Mouse (Mus musculus): ENCODE results near the gene Anapc1.
"Not testable (repeated sequence)": the region's sequence is repeated elsewhere in the genome, so short reads cannot be mapped to it uniquely, and the experiment has no call there.

Gene Anapc1

GRCm38 (mm10) chr2:128696426-128696825 is 9.2 kb upstream of the Anapc1 start:
- DNase-seq, result no peak

GRCm38 (mm10) chr2:128694548-128694947 is 7.4 kb upstream of the Anapc1 start:
- no peak for DNase-seq

GRCm38 (mm10) chr2:128693828-128694227 is 6.6 kb upstream of the Anapc1 start:
- not testable (repeated sequence) for DNase-seq

GRCm38 (mm10) chr2:128693236-128693635 is 6.0 kb upstream of the Anapc1 start:
- no peak for DNase-seq

DNA sequence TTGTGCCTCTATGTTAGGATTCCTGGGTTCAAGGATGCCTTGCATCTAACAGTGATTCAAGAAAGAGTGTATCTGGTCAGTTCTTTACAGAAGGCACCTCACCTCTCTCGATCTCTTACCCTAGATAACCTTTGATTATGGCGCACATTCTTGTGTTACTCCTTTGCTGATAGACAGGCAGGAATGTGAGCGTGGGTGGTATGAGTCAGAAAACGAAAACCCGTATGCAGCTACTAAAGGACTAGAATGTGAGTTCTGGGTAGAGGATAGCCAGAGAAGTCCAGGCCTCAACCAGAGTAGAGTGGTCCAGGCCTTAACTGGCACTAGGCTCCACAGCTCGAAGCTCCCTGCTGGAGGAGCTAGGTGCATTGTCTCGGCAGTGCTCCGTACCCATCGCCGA is 5.6 kb upstream of the Anapc1 start:
- no peak for DNase-seq

DNA sequence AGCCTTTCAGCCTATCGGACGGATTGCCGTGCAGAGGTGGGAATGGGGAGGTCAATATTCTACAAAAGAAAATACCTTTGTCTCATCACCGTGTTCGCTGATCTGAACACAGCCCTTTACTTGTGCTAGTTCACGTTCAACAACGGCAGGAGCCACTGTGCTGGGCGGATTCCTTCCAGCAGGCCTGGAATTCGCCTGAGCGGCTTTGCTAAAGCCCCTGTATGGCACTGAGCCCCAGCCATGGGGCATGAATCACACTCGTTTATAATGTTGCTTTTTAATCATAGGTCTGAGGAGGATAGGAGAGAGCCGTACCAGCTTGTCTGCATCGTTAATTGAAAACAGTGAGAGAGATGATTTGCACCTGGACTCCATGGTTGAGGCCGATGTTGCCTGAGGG is 5.1 kb upstream of the Anapc1 start:
- no peak for DNase-seq

DNA sequence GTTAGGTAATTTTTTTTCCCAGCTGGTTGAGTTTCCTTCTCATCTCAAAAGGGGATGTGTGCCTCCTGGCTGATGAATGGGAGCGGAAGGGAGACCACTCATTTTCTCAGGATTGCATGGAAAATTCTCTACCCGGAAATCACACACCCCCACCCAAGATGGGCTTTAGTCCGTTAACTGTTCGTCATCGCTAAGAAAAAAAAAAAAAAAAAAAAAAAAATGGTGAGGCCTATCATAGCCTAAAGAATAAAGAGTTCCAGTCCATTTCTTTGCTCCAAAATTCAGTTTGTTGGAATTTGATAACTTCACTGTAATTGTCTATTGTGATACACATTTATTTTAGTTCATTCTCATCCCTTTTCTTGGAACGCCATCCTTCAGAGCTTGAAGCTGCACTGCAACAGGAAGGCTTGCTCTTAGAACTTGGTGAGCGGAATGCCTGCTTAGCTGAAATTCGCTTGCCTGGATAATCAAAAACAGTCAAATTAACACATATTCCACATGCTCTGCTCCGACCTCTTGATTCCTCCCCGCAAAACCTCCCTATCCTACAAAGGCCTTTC is 448 bp upstream of the Anapc1 start:
- no peak for DNase-seq

GRCm38 (mm10) chr2:128680661-128681060 is 6.5 kb downstream of the Anapc1 start:
- DNase-seq, result no peak

GRCm38 (mm10) chr2:128620578-128620977 is 66.6 kb downstream of the Anapc1 start:
- no peak for DNase-seq

- no peak for DNase-seq
Observed at GRCm38 (mm10) chr2:128615366-128615765, 71.8 kb downstream of the Anapc1 start.

DNA sequence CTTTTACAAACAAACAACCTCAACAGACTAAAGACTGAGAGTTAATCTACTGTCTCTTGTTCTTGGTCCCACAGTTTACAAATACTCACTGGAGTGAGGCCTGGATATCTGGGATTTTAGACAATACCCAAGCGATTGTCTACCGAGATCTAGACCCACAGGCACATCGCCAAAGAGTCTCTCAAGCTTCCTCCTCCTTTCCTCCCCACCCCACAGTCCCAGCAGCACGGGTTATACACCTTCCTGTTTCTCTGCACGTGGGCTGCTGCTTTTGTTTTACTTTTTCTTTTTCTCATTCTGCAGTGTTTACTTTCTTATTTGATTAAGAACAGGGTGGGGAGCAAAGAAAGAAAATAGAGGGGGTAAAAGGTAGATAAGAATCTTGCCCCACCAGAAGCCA is 73.8 kb downstream of the Anapc1 start:
- no peak for DNase-seq

DNA sequence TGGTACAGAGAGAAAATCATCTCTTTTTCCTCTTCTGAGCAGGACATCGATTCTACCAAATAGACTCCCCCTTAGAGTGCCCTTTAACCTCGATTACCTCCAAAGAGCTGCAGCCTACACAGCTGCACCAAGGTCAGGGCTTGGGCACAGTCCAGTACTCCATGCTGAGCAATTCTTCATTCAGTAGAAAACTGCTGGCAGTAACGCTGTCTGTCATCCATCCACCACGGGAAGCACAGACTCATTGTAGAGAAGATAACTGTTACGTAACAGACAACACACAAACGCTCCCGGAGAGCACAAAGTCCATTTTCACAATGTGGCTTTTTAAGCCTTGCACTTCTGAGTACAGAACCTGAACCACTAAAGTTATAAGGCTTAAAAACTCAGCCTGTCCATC is 74.9 kb downstream of the Anapc1 start:
- no peak for DNase-seq

GRCm38 (mm10) chr2:128611178-128611577 is 76.0 kb downstream of the Anapc1 start:
- DNase-seq, result no peak

- DNase-seq, result no peak
Observed at GRCm38 (mm10) chr2:128609286-128609685, 77.9 kb downstream of the Anapc1 start.

DNA sequence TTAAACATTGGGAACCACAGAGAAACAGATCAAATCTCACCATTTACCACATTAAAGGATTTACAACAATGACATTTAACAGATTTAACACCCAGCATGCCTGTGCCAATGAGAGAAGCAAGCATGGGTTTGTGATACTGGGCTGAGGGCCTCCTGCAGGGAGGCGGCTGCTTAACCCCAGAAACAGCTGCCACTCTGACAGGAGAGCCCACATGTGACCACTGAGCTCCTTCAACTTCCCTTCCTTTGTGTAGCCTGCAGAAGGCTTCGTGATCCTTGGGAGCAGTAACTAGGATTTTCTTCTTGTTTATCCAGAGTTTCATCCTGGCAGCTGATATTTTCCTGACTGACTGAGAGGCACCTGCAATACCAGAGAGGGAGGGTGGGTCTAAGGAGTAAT is 85.7 kb downstream of the Anapc1 start:
- no peak for DNase-seq

DNA sequence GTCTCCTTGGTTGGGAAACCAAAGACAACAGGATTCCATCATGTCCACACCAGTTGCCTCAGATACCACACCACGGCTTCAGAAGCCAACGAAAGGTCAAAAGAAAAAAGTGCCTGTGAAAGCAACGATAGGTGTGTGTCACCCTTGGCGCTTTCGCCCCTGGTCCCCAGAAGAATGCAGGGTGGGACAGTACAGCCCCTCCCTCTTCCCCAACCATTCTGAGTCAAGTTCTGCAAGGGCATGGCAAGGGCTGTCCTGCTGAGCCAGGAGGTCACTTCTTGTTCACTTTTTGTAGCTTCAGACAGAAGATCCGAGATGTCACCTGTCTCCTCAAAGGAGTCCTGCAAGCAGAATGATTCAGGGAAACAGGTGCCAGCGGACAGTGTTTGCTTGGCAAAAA is 94.9 kb downstream of the Anapc1 start:
- no peak for DNase-seq

DNA sequence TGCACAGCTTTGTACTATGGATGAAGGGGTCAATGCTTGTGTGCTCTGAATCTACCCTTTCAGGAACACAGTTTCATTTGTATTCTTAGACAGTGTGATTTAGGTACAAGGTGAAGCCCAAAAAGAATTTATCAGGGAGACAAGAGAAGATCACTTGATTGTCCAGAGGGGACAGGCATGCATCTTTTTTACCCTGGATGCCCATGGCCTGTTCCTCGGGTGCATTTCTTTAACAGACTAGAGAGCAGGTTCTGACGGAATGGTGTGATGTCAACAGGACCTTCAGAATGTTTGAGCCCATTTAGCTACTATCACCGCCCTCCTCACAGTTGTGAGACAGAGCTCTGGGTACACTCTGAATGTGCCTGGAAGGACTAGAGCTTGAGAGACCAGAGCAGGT is 96.3 kb downstream of the Anapc1 start, which contains the start of gene Spdye4c:
Gene Spdye4c (plus strand): TSS at position 301 of the 400 bp plus-strand sequence.
- no peak for DNase-seq

DNA sequence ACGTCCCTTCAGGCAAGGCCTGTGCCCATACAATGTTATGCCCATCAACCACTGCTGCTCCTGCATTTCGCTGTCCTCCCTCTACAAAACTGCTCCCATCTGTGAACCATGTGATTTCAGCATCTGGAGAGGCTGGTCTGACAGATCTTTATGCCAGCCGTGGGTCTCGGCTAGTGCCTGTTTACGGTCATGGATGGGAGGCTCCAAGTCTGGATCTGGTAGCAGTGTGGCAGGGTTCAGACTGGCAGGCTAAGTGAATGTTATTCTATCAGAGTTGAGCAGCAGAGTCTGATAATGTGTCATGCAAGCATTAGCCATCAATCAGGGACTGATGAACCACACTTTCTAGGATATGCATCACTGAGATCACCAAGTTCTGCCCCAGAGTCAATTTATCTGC is 104.3 kb downstream of the Anapc1 start:
- no peak for DNase-seq

DNA sequence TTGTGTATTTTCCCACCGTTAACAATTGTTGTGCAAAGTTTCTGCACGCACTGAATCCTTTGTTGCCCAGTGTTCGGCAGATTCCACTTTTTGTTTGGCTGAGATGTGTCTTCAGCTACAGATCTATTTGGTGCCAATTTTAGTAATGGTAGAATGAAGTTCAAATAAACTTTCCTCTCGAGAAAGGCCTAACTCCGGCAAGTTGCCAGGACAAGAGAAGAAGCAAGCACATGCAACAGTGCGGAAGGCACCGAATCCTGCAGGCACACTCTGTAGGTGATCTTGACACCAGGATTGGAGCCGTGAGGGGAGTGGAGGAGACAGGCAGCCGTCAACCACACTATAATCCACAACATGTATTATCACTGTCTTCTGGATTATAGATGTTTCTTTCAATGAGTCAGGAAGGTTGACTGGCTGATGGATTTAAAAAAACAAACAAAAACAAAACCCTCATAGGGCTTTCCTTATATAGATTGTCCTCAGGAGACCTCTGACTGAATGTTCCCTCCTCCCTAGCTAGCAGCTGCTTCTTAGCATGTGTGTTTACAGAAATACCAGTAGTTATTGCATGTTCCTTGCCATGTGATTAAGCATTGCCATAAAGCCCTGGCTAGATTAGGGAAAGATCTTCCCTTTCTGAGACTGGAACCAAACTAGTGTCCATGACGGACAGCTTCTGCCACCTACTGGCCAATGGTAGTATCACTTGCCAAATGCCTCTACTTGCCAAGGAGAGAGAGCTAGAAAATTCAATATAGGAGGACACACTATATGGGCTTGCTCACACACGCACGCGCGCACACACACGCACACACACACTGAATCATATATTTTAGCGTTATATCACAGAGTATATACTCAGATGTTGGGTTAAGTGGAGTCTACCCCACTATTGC is 114.2 kb downstream of the Anapc1 start:
- DNase-seq, result peak; percentile 73

DNA sequence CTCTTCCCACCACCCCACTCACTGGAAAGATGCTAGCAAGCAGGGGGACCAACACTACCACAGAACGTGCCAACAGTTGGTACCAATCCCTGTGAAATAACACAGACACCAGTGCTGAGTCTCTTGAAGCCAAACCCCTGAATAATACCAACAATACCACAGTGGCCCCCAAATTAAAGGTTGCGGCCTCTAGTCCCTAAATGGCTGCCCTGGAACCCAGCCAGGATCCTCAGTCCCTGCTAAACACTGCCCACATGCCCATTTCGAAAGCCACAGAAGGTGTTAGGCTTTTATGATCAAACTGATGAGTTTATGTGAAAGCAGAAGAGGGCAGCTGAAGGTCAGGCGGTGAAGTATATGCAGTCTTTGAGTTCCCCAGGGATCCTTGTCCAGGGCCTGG is 116.2 kb downstream of the Anapc1 start:
- DNase-seq, result no peak

DNA sequence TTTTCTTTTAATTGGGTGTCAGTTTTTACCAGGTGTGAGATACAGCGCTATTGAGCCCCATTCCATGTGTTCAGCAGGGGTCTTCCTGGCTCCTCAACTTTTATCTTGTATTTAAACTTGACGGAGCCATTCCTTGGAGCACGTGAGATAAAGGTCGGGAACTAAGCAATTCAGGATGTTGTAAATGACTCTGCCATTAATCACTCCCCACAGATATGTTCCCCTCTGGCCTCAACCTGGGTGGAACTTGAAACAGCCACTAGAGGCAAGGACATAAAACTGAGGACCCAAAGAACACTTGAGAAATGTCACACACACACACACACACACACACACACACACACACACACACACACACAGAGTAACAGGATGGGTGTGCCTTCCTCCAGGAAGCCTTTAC is 118.7 kb downstream of the Anapc1 start:
- no peak for DNase-seq

GRCm38 (mm10) chr2:128568018-128568417 is 119.2 kb downstream of the Anapc1 start:
- DNase-seq, result no peak

DNA sequence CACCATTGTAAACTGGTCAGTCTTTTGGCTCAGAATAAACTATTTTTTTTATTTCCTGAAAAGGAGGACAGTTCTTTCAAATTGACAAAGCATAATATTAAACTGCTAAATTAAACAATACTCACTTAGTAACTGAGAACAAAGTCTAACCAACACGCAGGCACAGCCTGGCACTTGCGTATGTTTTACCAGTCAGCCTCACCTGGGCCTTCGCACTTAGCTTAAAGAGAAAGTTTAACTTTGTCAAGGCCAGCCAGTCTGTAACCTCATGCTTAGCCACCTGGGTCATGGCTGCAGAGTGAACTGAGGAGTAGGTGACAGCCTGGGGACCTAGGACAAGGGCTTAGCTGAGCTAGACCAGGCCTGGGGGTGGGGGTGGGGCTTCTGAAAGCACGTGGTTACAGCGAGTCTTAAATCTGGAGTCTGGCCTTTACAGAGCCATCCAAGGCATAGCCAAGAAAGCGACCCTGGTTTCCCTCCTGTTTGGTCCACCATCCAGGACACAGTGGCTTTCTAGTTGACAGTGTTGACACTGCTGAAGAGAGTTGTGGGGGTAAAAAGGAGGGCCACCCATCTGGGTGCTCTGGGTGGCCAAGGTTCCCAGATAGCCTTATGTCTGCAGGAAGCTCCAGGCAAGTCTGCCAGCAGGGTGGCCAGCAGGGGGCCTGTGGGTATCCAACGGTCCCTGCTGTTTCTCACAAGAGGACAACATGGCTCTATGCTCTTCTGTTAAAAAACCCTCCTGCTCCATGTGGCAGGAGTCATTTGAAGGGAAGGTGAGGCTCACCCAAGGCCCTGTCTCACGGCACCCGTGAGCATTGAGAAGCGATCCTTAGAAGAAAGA is 120.7 kb downstream of the Anapc1 start:
- no peak for DNase-seq

DNA sequence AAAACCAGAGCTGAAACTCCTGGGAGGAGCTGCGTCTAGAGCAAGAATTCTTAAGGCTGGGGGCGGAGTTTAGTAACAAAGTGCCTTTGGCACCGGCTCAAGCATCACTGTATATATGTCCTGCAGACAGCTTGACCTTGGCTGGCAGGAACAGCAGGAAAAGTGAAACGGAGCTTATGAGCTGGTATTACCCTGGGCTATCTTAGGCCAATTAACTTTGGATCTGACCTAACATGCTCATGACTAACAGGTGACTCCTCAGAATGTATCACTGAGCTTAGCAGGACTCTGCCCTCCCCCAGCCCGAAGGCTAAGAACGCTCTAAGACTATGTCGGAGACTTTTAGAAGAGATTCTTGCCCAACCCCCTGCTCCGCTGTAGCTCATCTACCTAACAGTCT is 121.3 kb downstream of the Anapc1 start:
- DNase-seq, result no peak

Measured in B cell, adult 2 months (primary cell).